Mouse (Mus musculus) C2C12 (cell line): Measurements from ENCODE around the gene Rho. TPM values are rescaled to one million over a fixed set of nuclear protein-coding genes. Genes with fewer than 3 reads are reported as not detected.

Experiments
- H3K27me3 ChIP-seq: one replicate; pipeline ENCODE4 v1.6.1; 2011; ENCODE audit not compliant: control insufficient read depth, insufficient read depth, insufficient read length
- H3K36me3 ChIP-seq: one replicate; pipeline ENCODE4 v1.6.1; 2011; ENCODE audit not compliant: control insufficient read depth, insufficient read depth
- H3K4me3 ChIP-seq: one replicate; pipeline ENCODE4 v1.5.1; 2011; ENCODE audit warnings: mild to moderate bottlenecking, control low read depth; ENCODE audit not compliant: poor library complexity, insufficient read depth, severe bottlenecking
- H3K79me2 ChIP-seq: one replicate; pipeline ENCODE4 v1.6.1; 2011; ENCODE audit not compliant: control insufficient read depth, insufficient read depth
- H3K79me3 ChIP-seq: one replicate; pipeline ENCODE4 v1.6.1; 2011; ENCODE audit warnings: low read depth, control low read depth
- H3ac ChIP-seq: one replicate; pipeline ENCODE3; 2011; ENCODE audit warnings: low read depth; ENCODE audit not compliant: control insufficient read depth, insufficient read length
- CEBPB ChIP-seq: IDR thresholded peaks from one replicate; pipeline ENCODE4 v1.6.1; 2011; ENCODE audit warnings: low read depth, mild to moderate bottlenecking, control low read depth, moderate library complexity
- CTCF ChIP-seq: IDR thresholded peaks from one replicate; pipeline ENCODE4 v1.5.1; 2011; ENCODE audit not compliant: control insufficient read depth, insufficient read depth, insufficient read length
- FOSL1 ChIP-seq: IDR thresholded peaks from one replicate; pipeline ENCODE4 v1.8.0; 2011; ENCODE audit warnings: mild to moderate bottlenecking, low read length; ENCODE audit not compliant: poor library complexity, insufficient read depth, severe bottlenecking
- MAX ChIP-seq: IDR thresholded peaks from one replicate; pipeline ENCODE4 v1.6.1; 2011; ENCODE audit warnings: mild to moderate bottlenecking, control low read depth
- MYOD1 ChIP-seq: IDR thresholded peaks from one replicate; pipeline ENCODE4 v1.6.1; 2011; ENCODE audit warnings: low read depth; ENCODE audit not compliant: control insufficient read depth, insufficient read length
- MYOG ChIP-seq: IDR thresholded peaks from one replicate; pipeline ENCODE4 v1.6.1; 2011; ENCODE audit not compliant: control insufficient read depth, insufficient read length; ENCODE audit errors: extremely low read depth
- USF1 ChIP-seq: IDR thresholded peaks from one replicate; pipeline ENCODE4 v1.6.1; 2011; ENCODE audit warnings: low read depth, mild to moderate bottlenecking, control low read depth, moderate library complexity
- polyA plus RNA-seq: library from polyadenylated mRNA; unstranded; fragments of >200 nt; fragmentation: generic; extraction: Trizol; gene quantifications from one replicate; pipeline ENCODE4 v1.2.1, GENCODE M21; 2012; ENCODE audit warnings: missing spikeins

Gene Rho
- polyA plus RNA-seq, 1 experiment = 0.01 TPM

DNA sequence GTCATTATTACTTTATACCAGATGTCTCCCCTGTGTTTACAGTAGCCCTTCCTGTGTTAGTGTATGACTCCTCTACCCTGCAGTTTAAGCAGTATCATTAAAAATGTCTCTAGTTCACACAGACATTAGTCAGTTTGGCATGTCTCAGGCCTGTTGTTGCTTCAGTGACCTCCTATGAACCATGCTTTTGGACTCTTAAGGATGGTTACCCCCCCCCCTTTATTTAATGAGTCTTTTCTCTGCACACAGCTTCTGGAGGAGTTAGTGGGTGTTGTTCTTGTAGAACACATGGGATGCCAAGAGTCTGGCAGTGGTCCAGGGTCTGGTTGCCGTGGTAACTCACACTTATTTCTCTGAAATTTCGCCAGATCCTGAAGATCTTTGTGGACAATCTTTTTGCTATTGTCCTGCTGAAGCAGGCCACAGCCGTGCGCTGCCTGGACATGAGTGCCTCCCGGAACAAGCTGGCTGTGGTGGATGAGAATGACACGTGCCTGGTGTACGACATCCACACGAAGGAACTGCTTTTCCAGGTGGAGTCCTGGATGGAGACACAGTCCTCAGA lies 40.0 kb upstream of the Rho start:
- H3K79me2 ChIP-seq = no peaks in the 10 kb centered on the region
- no peak overlapping the region for H3K4me3 ChIP-seq
- peaks cover 12% of the 10 kb centered on the region for H3K36me3 ChIP-seq
- H3ac ChIP-seq = no peak overlapping the region
- no peaks in the 10 kb centered on the region for H3K79me3 ChIP-seq
- H3K27me3 ChIP-seq = no peaks in the 10 kb centered on the region
- TF ChIP-seq USF1 = no peak
- no peak for TF ChIP-seq MYOG
- TF ChIP-seq MAX = no peak
- TF ChIP-seq CTCF = no peak
- no peak for TF ChIP-seq MYOD1
- TF ChIP-seq FOSL1 = no peak

DNA sequence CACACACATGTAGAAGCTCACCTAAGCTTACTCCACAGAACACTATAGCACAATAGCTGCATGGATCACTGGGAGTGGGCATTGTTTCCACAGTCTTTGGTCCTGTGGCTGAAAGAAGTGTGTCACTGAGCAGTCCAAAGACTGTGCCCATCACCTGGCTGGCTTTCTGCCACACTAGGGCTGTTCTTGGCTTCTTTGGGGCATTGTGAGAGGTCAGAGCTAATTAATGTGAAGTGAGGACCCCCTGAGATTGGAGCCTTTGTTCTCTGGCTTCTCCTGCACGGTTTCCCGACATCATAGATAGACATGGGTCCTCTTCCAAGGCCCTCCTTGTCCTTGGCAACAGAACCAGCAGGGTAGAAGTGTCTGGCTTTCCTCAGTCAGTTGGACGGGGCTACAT lies 39.2 kb upstream of the Rho start:
- no peak for TF ChIP-seq USF1
- TF ChIP-seq FOSL1 = no peak
- TF ChIP-seq MYOG = no peak
- TF ChIP-seq MAX = no peak
- no peak for TF ChIP-seq CEBPB
- no peak for TF ChIP-seq CTCF
- TF ChIP-seq MYOD1 = no peak

DNA sequence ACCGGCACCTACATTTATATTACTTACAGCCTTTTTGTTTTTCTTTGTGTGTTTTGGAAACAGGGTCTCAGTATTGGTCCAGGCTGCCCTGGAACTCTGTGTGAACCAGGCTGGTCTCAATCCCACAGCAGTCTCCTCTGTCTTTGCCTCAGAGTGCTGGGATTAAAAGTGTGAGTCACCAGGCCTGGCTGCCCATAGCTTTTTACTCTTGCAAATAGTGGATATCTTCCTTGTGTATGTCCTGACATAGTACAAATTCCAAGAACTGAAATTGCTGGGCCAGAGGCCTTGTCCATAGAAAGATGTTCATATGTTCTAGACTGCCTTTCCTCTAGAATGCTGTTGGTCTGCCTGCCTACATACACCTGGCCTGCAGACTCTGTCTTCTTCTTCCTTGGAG lies 35.2 kb upstream of the Rho start:
- no peaks in the 10 kb centered on the region for H3K79me3 ChIP-seq
- H3K4me3 ChIP-seq = no peak overlapping the region
- H3K36me3 ChIP-seq = no peaks in the 10 kb centered on the region
- no peaks in the 10 kb centered on the region for H3K79me2 ChIP-seq
- TF ChIP-seq FOSL1 (no peak), MAX (no peak), CEBPB (no peak), CTCF (no peak), MYOD1 (no peak), MYOG (no peak), USF1 (no peak)
- H3ac ChIP-seq = no peak overlapping the region
- no peaks in the 10 kb centered on the region for H3K27me3 ChIP-seq

More for the DNA sequence above, 39.2 kb upstream of the Rho start:
- H3K36me3 ChIP-seq = peaks cover 5% of the 10 kb centered on the region
- no peak overlapping the region for H3K4me3 ChIP-seq
- no peaks in the 10 kb centered on the region for H3K27me3 ChIP-seq
- H3K79me2 ChIP-seq = no peaks in the 10 kb centered on the region
- H3ac ChIP-seq = no peak overlapping the region
- H3K79me3 ChIP-seq = no peaks in the 10 kb centered on the region

DNA sequence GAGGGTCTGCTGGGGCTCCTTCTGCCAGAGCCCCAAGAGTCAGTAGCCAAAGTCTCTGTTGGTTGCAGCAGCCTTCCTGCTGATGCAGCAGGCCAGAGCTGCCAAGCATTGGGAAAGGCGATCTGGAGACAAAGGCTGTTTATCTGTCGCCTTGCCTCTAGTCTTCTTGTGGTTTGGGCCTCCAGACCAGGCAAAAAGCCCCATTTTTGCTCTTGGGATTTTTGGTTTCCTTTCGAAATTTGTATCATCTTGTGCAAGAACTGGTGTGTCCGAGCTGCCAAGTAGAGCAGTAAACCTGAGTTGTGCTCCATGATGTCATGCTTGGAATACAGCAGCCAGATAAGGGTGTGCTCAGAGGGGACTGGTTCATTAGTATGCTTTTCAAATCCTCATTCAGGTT lies 34.4 kb upstream of the Rho start:
- TF ChIP-seq MYOD1 (no peak), FOSL1 (no peak), CEBPB (no peak), CTCF (no peak), MAX (no peak), MYOG (no peak), USF1 (no peak)
- Histone ChIP-seq H3ac (no peak overlapping the region), H3K79me2 (no peaks in the 10 kb centered on the region), H3K36me3 (no peaks in the 10 kb centered on the region), H3K27me3 (no peaks in the 10 kb centered on the region), H3K4me3 (no peak overlapping the region), H3K79me3 (no peaks in the 10 kb centered on the region)

DNA sequence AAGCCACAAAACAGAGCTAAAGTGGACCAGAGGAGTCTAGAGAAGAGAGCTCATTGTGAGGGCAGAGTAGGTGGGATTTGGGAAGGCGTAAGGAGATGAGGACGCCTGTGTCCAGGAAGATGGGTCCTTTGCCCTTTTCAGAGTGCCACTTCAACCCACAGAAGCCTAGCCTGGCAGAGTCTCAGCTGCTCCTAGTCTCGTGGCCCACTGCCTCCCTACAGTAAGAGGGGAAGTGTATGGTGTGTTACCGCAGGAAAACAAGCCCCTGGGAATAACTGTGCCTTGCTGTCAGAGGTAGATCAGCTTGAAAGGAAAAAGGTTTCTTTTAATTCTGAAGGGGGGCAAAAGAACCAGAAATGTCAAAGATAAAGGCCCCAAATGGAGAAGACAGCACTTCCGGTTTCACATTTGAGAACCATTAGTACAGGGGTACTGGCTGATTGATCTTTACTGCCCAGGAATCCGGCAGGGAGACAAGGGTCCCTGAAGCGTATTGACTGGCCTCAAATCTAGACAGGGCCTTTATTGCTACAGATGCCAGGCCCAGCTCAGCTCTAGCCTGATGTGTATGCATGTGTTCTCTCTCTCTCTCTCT lies 33.5 kb upstream of the Rho start:
- TF ChIP-seq MYOG (no peak), MAX (no peak), CEBPB (no peak), USF1 (no peak), CTCF (no peak), FOSL1 (no peak), MYOD1 (no peak)
- Histone ChIP-seq H3K27me3 (no peaks in the 10 kb centered on the region), H3K79me2 (no peaks in the 10 kb centered on the region), H3ac (no peak overlapping the region), H3K36me3 (no peaks in the 10 kb centered on the region), H3K4me3 (no peak overlapping the region), H3K79me3 (no peaks in the 10 kb centered on the region)
